Mouse (Mus musculus): ENCODE data around the gene Jmjd8.
"Not testable (repeated sequence)": the region's sequence is repeated elsewhere in the genome, so short reads cannot be mapped to it uniquely, and the experiment has no call there.

The Jmjd8 gene

DNA sequence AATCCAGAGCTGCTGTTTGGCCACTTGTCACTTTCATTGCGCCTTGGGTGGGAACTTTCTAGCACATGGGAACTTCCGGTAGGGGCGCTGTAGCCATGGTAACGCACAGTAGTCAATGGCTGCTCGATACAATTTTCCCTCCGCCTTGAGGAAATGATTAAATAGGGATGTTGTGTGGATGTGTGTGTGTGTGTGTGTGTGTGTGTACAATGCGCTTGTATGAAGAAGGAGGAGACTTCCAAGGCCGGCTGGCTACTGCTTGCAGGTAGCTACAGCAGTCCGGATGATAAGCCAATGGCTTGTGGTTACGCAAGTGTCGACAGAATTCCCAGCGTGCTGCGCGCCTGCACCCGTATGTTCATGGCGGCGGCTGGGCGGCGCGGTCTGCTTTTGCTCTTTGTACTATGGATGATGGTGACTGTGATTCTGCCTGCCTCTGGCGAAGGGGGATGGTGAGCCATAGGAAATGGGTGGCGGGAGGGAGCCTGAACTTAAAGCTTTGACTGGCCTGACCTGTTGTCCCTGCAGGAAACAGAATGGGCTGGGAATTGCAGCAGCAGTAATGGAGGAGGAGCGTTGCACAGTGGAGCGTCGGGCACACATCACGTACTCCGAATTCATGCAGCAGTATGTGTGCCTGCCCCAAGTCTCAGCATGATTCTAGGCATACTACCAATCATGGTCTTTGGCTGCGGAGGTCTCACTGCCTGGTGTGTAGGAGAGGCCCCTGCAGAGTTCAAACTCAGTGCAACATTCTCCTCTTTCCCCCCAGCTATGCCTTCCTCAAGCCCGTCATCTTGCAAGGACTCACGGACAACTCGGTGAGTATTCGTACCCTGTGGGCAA lies at the start of gene Jmjd8:
Gene Jmjd8 (plus strand): TSS at position 156 of the 846 bp plus-strand sequence.
- peak; percentile 86 for DNase-seq

DNA sequence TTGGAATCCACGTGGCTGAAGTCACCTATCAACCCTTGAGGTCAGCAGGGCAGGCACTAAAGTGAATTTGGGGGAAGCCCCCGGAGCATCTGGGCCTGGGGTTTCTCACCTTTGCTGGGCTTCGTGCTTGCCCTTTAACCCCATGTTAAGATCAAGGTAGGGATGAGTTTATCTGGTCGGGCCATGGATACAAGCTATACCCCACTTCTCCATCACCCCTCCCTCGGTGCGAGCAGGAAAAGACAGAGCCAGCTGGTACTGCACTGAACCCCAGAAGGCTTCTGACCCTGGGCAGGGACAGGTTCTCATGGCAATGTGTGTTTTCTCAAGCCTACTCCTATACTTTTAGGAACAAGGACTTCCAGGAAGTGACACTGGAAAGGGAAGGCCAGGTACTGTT lies 47.3 kb upstream of the Jmjd8 start:
- DNase-seq: no peak

DNA sequence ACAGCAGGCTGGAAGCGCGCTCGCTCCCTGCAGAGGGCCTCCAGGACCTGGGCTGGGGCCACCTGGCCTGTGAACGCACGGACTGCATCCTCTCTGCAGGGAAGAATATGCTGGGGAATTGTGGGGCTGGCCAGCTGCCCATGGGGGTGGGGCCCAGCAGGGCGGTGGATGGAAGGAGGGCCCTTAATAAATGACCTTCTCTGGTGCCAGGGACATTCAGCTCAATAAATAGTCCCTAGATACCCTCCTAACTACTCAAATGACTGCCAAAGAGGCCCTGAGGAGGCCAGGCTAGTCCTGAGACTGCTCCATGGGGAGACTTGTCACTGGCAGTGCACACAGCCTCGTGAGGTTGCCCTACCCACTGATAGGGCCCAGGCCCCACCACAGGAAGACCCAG lies 45.6 kb upstream of the Jmjd8 start:
- peak; percentile 10 for DNase-seq

DNA sequence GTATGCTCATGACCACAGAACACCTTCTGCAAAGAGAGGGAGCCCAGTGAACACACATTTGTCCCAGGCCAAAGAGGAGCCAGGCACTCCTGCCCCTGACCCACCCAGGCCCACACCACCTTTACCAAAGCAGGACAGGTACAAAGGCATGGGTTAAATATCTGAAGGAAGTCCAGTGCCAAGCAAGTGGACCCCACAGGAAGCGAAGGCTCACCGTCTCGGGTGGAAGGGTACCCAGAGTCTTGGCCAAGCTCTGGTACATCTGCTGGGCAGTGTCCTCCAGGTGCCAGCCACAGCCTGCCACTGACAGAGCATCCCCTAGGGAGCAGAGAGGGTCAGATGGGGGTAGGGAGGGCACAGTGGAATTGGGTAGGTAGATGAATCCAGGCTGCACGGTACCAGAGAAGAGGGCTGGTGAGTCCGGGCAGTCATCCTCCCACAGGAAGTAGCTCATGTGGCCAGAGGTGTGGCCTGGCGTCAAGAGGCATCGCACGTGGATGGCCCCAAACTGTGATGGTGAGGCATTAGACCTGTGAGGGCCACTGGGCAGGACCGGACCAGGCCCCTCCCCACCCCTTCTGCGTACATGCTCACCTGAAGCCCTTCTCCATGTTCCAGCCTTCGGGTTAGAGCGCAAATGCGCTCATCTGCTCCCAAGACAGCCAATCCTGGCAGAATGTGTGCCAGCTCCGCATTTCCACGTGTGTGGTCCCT lies 44.6 kb upstream of the Jmjd8 start:
- no peak for DNase-seq

DNA sequence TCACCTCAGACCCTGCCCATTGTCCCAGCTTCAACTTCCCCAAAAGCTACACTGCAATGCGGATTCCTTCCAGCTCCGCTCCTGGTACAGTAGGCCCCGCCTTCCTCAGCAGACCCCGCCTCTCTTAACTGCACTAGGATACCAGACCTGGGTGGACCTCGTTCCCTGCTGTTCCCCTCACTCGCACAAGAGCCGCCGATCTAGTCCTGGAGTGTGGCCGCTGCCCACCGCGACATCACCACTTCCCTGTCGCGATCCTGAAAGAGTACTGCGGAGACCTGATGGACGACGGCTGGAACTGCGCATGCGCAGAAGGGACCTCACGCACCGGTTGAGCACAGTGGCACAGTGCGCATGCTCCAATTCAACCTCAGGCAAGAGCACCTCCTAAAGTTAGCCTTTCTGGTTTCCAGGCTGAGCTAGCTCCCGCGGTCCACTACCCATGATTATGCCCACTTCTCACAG lies 43.4 kb upstream of the Jmjd8 start, which contains the start of gene Haghl:
Gene Haghl (minus strand): TSS at position 393 of the 465 bp plus-strand sequence.
- DNase-seq: peak; percentile 94

DNA sequence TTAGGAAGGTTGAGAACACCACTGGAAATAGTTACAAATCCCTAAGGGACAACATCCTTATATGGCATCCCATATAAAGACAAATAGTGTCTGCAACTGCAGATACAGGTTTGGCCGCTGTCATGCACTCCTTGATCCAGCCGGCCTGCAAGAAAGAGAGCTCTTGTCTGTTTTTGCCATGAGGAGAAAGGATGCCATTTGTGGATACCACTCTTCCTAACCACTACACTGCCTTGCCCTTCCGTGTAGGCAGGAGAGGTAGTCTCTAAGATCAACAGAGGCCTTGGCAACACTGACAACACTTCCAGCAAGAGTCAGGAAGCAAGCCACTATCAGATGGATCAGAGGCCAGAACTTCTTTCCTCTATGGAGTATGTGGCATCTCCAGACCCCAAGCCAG lies 42.4 kb upstream of the Jmjd8 start, which contains the start of gene Ccdc78:
Gene Ccdc78 (plus strand): TSS at position 301 of the 400 bp plus-strand sequence.
- DNase-seq: no peak

DNA sequence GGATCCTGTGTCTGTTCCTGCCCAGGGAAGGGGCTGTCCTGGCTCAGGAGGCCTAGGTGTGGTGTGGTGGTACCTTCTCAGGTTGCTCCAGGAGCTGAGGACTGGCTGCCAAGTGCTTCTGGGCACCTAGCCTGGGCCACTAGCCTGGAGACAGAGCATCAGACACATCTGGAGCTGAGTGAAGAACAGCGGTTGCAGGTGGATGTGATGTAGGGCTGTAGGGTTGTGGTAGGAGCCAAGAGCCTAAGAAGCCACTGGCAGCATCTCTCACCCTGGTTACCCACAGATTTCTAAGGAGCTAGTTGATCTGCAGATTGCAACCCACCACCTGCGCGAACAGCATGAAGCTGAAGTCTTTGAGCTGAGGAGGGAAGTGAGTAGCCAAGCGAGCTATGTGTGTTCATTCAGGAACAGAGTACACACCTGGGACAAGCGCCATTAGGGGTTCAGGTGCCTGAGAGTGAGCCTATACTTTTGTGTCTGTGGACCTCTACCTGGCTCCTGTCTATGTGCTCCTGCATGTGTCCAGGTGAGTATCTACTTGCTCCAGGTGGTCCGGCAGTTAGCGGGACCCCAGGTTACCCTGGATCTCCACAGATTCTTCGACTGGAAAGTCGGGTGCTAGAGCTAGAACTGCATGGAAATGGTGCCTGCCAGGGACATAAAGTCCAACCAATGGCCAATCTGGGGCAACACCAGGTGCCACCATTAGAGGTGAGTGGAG lies 41.7 kb upstream of the Jmjd8 start:
- DNase-seq: no peak

DNA sequence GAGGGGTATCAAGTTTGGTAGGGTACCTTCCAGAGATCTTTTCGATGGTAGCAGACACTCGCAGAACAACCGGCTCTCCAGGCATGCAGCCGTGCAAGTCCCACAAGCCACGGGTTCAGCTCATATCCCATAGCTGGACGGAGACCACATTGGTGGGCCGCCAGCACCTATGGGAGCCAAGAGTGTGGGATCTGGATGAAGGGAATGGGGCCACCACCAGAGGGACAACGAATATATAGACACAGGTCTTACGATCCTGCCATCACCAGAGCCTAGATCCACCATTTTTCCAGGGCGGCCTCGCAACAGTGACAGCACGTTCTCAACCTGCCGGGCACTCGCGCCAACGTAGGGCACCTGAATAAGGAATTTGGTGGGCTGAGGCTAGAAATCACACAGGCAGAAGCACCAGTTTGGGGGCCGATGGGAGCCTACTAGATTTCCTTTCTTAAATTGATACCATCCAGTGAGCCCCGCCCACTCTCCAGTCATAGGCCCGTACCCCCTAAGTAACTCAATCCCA lies 37.3 kb upstream of the Jmjd8 start:
- DNase-seq: no peak

DNA sequence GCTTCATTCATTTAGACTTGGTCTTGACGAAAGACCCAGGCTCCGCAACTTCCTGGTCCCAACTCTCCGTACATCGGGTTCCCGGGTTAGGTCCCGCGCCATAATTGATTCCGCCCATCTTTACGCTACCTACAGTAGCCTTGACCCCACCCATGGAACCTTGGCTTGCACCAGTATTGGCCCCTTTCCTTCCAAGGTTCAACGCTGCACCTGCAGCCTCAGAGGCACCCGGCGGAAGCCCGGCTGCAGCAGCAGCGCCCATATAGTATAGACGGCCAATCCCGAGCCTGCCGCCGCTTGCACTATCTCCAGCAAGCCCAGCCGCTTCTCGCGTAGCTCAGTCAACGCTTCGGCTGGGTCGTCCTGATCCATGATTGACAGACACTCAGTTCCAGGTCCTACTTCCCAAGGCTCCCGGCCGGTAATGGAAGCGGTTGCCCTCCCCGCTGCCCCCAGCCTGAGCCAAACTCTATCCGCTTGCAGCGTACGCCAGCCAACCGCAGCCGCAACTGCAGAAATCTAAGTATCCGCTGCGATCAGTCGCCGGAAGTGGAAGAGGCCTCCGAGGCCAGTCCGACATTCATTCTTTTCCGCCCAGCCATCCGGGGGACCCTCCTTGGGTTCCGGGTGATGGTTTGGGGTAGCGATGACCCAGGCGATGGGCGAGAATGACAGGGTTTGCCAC lies 36.7 kb upstream of the Jmjd8 start:
- DNase-seq: peak; percentile 82

DNA sequence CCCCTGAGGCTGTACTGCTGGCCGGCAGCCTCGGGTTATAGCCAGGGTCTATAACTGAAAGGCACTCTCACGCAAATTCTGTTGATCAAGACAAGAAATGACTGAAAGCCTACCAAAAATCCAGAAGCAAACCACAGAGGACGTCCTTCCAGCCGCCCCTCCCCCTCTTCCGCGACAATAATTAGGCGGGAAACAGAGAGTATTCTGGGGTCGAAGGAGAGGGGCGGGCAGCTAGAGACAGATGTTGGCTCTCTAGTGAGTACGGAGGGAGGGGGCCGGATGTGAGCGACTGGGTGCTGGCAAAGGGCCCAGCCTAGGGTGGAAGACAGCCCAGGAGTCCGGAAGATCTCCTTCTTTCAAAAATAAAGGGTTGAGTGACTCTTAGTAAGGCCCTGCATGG lies 36.1 kb upstream of the Jmjd8 start, which contains the start of gene Fam173a:
Gene Fam173a (minus strand): TSS at position 287 of the 400 bp plus-strand sequence.
- DNase-seq: peak; percentile 63

DNA sequence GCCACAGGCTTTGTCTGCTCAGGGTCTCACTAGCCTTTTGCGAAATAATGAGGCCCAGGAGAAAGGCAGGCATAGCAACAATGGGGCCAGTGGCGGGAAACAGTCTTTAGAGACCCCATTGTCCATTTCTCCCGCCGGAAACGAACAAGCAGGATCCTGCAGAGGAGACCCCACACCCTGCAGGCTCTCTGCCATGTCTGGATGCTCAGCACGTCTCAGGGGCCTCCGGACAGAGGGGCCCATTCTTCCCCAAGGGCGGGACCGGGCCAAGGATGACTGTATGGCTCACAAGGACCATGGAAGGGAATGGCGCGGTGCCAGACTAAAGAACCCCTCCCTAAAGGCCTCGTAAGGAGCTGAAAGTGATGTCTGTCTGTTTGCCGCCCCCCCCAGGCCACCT lies 34.5 kb upstream of the Jmjd8 start:
- DNase-seq: no peak

DNA sequence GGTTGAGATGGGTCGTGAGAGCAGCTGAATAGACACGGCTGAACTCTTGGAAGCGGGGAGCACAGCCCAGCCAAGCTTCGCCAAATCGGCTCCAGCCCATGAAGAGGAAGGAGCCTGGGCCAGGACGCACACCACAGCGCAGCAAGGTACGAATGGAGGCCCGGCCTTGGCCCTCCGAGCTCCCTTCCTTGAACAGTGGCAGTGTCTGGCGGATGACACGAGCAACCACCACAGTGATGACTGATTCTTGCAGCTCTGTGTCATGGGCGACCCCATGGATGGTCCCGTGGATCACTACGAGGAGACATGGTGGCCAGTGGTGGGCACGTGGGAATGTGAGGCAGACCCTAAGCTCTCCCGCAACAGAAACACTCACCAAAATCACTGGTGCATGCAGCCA lies 33.7 kb upstream of the Jmjd8 start:
- no peak for DNase-seq

DNA sequence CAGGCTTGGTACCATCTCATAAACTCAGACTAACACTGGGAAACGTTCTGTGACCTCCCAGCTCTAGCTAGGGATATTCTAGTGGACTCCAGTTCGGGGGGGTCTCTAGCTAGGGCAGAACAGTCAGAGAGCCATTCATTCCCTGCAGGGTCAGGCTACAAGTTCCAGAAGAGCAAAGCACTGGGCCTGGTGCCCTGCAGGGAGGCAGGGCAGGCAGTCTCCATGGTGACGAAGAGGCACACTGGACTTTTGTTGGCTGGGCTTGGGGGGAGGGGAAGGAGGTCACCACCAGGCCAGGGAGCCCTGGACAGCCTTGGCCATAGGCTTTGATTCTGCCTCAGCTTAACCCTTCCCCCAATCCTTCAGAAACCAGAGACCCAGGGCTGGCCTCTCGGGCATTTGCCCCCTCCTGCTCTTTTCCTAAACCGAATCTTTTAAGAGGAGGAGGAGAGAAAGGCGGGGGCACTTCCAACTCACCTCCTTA lies 33.0 kb upstream of the Jmjd8 start, which contains the start of gene AC134908.4:
Gene AC134908.4 (minus strand): TSS at position 51 of the 484 bp plus-strand sequence.
- DNase-seq: peak; percentile 62

DNA sequence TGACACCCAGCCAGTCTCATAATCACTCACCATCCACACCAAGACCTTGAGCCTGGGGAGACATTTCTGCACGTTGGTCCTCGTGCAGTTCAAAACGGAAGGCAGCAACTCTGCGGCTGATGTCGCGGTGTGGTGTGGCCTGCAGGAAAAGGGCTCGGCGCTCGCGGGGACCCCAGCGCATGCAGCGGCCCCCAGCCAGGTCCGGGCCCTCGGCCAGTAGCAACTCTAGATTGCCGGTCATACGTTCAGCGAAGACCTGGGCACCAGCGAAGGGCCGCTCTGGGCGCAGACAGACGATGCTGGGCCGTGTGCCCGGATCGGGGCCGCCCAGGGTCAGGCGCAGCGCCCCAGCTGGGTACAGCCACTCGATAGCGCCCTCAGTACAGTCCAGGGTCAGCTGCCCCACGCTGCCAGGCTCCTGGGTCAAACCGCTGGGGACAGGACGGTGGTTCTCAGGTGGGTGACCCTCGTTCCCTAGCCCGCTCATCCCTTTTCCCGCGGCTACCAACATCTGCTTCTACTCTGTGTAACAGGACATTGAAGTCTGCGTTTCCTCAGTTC lies 32.4 kb upstream of the Jmjd8 start:
- no peak for DNase-seq

DNA sequence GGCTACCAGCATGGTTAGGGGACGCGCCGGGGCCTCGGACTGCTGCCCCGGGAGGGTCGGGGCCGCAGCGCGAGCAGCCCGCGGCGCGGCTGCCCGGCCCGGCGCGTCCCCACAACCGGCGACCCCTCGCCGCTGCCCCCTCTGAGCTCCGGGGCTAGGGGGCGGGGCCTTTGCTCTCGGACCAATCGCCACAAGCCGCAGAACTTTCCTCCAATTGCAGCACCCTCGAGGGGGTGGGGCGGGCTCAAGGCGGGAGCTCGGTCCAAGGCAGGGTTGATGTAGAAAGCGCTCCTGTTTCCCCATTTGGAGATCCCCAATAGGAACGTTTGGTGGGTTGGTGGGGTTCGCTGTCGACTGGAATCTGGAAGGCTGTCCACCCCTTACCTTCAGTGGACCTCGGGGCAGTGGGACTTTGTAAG lies 31.7 kb upstream of the Jmjd8 start, which contains the start of gene Metrn:
Gene Metrn (minus strand): TSS at position 186 of the 419 bp plus-strand sequence.
- peak; percentile 77 for DNase-seq

DNA sequence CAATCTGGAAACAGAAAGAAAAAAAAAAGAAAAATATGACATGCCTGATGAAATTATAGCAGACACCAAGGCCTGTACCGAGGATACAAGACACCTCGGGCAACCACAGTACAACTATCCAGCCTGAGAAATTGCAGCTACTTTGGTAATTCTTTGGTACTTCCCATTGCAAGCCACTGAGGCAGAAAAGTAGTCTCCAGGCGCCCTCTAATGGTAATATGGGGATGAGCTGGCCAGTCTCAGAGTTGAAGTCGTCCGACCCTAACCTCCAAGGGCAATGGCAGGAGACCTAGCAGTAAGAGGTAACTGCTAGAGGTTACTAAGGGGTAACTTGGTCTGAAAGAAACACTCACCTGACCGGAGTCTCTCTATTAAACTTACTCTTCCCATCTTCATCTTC lies 27.6 kb upstream of the Jmjd8 start:
- no peak for DNase-seq

DNA sequence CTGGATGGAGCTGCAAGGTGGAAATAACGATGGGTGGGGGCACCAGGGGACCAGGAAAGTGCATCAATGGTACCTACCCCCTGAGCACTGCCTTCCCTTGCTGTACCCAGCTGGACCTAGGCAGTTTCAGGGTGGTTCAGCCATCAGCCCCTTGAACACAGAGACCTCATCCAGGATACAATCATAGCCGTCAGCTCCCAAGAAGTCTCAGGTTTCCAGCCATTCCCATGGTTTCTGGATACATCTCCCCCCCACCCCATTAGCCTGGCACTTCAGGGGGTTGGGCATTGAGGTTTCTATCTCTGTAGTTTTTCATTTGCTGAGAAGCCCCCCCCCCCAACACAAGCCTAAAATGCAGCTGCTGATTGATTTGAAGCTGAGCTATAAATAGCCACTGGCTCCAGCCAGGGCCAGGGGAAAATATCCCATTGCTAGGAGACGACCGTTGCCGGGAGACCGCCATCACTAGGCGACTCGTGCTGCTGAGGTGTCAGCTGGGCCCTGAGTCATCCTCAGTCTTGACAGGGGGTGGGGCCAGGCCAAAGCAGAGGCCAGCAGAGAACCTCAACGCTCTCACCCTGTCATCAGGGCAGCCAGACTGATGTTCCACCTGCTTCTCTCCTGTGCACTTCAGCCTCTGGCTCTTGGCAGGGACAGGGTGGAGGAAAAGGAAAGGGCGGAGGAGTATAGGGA lies 25.7 kb upstream of the Jmjd8 start:
- peak; percentile 85 for DNase-seq

DNA sequence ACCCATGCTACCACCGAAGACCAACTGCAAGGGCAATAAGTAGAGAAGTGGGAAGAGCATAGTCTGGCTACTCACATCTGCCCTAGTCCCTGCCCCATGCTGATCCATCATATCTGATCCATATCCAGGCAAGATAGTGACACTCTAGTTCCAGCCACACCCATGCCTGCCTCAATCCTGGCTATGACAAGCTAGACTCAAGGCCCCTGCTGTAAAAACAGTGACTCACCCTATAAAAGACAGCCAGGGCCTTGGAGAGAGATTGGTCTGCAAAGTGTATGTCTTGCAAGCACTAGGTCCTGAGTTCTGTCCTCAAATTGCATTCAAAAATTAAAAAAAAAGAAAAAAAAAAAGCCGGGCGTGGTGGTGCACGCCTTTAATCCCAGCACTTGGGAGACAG lies 22.2 kb upstream of the Jmjd8 start:
- no peak for DNase-seq

DNA sequence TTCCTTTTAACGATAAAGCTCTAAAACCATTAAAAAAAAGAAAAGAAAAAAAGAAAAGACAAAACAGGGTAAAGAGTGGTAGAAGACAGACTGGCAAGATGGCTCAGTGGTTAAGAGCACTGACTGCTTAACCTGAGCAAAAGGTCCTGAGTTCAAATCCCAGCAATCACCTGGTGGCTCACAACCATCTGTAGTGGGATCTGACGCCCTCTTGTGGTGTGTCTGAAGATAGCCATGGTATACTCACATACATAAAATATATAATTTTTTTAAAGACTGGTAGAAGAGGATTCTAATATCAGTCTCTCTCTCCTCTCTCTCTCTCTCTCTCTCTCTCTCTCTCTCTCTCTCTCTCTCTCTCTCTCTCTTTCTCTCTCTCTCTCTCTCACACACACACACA lies 21.2 kb upstream of the Jmjd8 start:
- not testable (repeated sequence) for DNase-seq

DNA sequence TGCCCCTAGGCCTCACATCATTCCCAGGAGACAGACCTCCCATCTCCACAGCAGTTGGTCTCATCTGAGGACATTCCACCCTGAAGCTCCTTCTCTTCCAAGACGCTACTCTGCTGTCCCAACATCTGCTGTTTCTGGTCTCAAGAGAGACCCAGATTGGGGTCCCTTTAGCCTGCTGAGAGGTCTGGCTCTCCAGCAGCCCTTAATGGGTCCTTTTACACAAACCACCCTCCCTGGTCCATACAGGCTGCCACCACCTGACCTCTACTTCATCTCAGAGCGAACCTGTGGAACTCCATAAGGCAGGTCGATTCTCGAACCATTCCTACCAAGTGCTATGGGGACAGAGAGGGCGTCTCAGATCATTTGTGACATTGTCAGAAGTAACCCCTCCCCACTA lies 20.6 kb upstream of the Jmjd8 start:
- no peak for DNase-seq
